Mouse (Mus musculus): ENCODE data around the gene Wasl.

The Wasl gene

DNA sequence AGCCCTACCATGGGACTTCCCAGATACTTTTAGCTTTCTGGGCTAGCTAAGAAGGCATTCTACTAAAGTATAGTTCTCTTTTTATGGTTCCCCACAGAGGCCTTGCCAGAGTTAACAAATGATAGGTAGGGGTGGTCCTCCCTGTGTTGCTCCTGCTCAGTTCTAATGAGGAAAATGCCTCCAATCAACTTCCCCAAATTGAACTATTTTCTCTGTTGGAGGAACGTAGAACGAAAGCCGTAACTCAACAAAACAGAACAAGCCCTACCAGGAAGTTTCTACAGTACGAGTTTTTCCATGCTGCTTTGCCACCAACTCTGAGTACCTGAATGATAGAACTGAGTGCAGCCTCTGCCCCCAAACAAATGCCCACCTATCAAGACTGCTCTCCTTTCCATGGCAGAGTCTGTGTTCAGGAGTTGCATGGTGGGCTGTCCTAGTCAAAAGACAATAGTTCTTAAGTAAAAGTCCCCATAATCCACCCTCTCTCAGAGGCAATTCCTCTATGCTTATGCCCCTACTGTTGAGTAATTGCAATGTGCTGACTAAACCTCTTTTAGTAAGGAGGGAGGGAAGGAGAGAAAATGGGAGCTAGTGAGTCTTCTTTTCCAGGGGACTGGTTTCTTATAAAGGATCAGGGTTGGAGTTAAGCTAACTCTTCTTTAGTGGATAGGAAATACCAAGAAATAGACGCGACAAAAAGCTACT lies 19.3 kb downstream of the Wasl start:
- DNase-seq (ENCODE audit: low read depth, low spot score): no peak

DNA sequence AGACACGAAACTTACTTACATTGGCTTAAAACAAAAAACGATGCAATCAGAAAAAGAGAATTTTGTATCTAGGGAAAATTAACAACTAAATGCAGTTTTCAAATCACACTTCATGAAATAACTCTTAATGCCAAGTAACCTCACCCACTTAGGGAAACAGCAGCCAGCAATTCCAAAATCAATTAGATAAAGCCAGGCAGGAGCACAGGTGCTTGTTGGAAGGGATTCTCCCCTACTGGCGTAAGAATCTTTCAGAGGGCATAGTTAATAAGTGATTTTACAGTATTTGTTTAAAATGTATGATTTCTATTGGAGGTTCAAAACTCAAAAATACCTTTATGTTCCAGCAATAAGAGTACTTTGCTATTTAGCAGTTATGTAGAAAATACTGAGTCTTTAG lies 21.8 kb downstream of the Wasl start:
- DNase-seq (ENCODE audit: low read depth, low spot score): no peak

GRCm38 (mm10) chr6:24642161-24642560 lies 22.6 kb downstream of the Wasl start:
- no peak for DNase-seq (ENCODE audit: low read depth, low spot score)

DNA sequence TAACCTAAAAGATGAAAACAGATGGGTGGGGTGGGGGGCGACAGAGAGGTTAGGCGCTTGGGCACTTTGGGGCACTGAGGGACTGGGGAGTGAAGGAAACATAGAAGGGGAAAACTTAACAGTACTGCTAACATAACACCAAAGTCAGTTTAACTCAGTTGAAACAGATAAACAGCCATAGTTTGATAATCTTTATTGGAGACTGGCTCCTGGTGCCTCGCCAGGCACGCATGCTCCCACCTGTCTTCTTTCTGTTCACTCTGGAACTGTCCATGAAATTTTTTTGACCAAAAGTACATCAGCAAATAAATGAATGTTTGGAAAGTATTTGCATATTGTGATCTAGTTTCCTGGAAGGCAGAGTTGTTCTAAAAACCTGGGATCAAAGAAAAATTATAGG lies 23.5 kb downstream of the Wasl start:
- no peak for DNase-seq (ENCODE audit: low read depth, low spot score)

GRCm38 (mm10) chr6:24635814-24636213 lies 29.0 kb downstream of the Wasl start:
- DNase-seq (ENCODE audit: low read depth, low spot score): no peak

DNA sequence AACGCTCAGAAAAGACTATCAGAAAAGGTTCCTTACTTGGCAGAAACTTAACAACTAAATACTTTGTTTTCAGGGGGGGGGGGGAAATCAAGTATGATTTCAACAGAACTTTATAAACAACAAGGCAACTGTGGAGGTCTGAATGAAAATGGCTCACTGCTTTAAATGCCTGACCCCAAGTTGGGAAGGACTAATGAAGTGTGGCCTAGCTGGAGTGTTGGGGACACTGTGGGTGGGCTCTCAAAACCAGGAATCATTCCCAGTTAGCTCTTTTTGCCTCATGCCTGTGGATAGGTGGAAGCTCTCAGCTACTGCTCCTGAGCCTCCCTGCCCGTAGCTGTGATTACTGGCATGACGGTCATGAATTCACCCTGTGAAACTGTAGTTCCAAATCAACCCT lies 30.7 kb downstream of the Wasl start:
- DNase-seq (ENCODE audit: low read depth, low spot score): no peak

DNA sequence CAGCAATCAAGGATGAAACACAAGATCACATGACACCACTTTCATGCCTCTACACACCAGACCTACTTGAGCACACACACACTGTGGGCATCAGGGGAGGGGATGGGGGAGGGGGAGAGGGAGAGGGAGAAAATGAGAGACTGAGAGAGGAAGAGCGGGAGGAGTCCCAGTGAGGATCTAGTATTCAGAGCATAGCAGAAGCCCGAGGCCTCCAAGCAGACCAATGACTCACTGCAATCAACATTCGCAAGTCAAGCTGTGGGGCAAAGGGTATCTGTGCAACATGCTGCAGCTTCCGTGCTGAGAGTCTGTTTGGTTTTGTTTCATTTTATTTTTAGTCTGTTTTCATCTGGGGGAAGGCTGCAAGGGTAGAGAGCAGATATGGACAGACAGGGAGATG lies 32.7 kb downstream of the Wasl start:
- no peak for DNase-seq (ENCODE audit: low read depth, low spot score)

- DNase-seq (ENCODE audit: low read depth, low spot score): no peak
These were observed 36.3 kb downstream of the Wasl start for GRCm38 (mm10) chr6:24628499-24628898.

GRCm38 (mm10) chr6:24627586-24628030 lies 37.2 kb downstream of the Wasl start:
- DNase-seq (ENCODE audit: low read depth, low spot score): peak; percentile 29

DNA sequence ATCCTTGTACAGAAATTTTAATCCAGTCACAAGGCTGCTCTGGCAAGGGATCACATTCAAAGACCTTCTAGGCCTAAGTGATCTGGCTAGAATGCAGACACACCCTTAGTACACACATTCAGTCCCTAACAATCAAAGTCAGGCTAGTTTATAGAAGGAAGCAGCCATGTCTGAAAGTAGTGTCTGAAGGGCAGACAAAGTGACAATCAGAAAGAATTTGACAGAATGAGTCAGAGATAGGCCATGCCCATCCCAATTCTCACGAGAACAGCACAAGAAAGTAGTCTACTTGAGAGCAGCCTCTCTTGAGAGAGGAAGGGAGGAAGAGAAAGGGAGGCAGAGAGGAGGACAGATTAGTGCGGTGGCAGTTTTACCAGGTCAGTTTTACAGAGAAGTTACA lies 42.7 kb downstream of the Wasl start:
- DNase-seq (ENCODE audit: low read depth, low spot score): no peak

DNA sequence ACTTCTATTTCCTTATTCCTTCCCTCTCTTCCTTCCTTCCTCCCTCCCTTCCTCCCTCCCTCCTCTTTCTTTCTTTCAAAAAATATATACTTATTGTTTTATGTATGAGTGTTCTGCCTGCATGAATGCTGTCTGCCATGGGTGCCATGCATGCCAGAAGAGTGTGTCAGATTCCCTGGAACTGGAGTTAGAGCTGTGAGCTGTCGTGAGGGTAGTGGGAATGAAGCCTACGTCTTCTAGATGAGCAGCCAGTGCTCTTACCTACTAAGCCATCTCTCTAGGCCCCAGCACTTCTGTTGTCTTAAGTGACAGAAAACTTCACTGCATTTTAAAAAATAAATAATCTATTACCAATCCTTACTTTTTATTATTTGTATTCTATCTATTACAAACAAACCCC lies 43.9 kb downstream of the Wasl start:
- DNase-seq (ENCODE audit: low read depth, low spot score): no peak

GRCm38 (mm10) chr6:24619285-24620045 lies 45.3 kb downstream of the Wasl start:
- DNase-seq (ENCODE audit: low read depth, low spot score): no peak

DNA sequence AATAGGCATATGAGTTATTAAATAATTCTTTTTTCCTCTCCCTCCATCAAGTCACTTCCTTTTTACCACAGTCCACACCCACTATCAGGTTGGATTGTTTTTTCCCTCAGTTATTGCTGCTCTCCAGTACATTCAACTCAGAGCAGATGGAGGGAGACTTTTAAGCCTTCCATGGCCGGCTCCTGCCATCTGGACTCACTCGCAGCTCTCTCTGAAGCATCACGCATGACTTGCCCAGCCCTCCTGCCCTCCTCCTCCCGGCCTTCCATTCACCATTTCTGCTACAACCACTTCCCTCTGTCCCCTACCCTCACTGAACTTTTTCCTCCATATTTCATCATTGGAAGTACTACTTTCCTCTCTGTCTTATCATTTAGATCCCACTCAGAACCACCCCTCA lies 48.1 kb downstream of the Wasl start:
- peak; percentile 9 for DNase-seq (ENCODE audit: low read depth, low spot score)

GRCm38 (mm10) chr6:24613918-24614317 lies 50.9 kb downstream of the Wasl start:
- DNase-seq (ENCODE audit: low read depth, low spot score): no peak

- DNase-seq (ENCODE audit: low read depth, low spot score): no peak
These were observed 51.5 kb downstream of the Wasl start for GRCm38 (mm10) chr6:24613346-24613745.

DNA sequence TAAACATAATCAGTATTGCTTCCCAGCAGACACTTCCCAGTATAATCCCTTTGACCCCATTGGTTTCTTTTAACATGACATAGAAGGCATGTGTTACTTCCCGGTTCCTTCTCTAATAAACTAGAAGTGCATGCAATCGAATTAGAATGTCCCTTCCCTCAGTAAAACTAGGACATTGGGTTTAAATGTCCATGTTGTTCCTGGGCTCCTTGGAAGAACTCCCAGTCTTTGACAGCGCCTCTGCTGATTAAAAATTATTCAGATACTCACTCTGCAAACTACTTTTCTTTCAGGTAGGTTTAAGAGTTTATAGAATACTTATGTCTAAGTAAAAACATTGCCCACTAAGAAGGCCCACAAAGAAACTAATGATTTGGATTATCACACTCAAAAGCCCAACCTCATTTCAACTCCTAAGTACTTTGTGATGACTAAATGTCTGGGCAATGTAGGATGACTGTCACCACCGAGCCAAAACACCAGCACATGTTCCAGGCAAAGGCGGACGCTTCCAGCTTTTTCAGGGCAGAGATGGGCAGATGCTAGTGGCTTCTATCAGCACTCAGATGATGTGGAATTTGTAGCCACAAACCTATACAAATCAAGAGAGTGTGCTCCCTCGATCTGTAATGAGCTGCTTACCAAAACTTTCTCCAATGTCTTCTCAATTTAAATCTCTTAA lies 52.6 kb downstream of the Wasl start:
- DNase-seq (ENCODE audit: low read depth, low spot score): no peak

GRCm38 (mm10) chr6:24610358-24610757 lies 54.5 kb downstream of the Wasl start:
- DNase-seq (ENCODE audit: low read depth, low spot score): no peak

GRCm38 (mm10) chr6:24609531-24609930 lies 55.3 kb downstream of the Wasl start:
- no peak for DNase-seq (ENCODE audit: low read depth, low spot score)

- no peak for DNase-seq (ENCODE audit: low read depth, low spot score)
These were observed 56.1 kb downstream of the Wasl start for GRCm38 (mm10) chr6:24608682-24609081.

DNA sequence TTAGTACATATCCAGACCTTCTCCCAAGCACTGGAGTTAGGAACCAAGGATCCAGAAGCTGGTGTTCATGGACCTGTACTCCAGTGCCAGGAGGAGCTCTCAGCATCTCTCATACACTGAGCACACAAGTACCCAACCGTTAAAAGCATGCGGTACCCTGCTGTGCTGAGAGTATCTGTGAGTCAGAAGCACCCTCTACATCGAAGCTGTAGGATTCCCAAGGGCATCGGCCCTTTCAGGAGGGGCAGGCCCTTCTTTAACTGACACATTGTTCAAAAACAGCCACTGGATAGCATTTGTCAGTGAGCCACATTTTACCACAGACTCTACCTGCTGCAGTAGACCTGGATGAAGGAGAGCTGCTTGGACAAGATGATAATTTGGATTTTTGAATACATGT lies 56.7 kb downstream of the Wasl start:
- no peak for DNase-seq (ENCODE audit: low read depth, low spot score)

DNA sequence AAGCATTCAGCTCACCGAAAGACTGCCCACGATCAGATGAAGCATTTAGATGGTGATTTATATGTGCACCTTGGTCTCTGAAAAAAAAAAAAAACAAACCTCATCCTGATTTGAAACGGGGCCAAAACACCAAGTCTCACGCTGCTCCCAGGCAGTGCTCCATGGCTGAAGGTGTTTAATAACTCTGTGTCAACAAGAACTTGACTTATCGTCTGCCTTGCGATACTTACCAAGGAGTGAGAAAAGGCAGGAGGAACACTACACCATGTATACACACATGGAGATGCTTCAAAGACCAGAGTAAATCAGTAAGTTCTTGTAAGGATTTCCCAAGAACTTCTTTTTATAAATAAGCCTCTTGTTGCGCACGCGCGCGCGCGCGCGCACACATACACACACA lies 57.3 kb downstream of the Wasl start:
- DNase-seq (ENCODE audit: low read depth, low spot score): no peak

DNA sequence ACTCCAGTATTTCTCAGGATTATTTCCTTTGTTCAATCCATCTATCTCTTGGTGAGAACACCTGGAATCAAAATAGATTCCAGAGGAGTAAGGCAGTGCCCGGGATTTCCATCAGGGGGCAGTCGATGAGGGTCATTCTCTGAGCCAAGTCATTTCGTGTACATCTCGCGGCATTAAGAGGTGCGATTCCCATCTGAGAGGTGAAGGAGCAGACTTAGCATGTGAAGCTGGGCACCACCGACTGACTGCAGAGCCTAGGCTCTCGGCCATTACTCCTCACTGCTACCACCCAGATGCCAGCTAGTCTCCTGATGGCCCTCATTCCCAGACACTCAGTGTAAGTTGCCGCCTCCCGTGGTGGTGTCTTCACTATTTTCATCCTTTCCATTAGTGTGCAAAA lies 58.3 kb downstream of the Wasl start:
- DNase-seq (ENCODE audit: low read depth, low spot score): no peak

DNA sequence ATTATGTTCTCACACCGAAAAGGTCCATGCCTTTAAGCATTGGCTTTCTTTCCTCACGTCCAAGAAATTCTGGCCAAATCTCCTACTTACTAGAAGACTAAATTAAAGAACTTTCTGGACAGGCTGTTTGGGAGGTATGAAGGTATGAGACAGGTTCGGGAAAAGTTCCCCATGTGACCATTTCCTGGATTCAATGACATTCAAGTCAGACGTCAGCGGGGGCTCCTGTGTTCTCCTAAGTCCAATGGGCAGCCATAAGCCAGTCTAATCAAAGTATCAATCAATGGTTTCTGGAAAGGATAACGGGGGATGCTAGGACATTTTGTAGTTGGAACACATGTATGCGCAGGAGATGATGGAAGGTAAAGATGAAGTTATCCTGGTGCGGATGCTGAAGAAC lies 59.2 kb downstream of the Wasl start:
- DNase-seq (ENCODE audit: low read depth, low spot score): no peak
